Mouse (Mus musculus): Measurements from ENCODE around the gene Ercc6.

DNA sequence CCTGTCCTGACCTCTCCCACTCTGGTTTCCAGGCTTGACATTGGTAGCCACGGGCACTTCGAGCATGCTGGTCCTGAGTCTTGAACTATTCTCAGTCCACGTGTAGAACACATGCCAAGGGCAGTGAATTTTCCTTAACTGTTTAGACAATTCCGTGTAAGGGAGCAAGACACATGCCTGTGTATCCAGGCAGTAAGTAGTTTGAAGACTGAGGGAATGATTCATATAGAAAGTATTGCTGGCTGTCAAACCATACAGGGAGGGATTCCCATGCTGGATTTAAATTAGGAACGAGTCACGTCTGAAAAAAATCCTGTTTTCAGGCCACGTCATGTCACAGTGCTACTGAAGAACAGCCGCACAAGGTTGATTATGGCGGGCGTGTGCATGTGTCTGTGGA, 7.0 kb upstream of the Ercc6 start:
- TF ChIP-seq CTCF (IDR thresholded peaks at IDR 0.05; ENCODE audit: insufficient read depth, low read depth, low read length) (no peak), POLR2A (IDR thresholded peaks at IDR 0.05; ENCODE audit: insufficient read depth, low read depth, low read length) (no peak)

Data from olfactory bulb, adult 2 months (tissue).